Mouse (Mus musculus): ENCODE data around the gene Ssu2. TPM values are rescaled to one million over a fixed set of nuclear protein-coding genes. Genes with fewer than 3 reads are reported as not detected.

The Ssu2 gene
- polyA plus RNA-seq, 1 experiment from 2014 or later, result 0.06 TPM

- Histone ChIP-seq H3K4me3 (ENCODE audit: low read depth, low read length) (no peak overlapping the region), H3K9me3 (replicated peaks; ENCODE audit: control insufficient read depth, low read length) (no peaks in the 10 kb centered on the region), H3K27ac (ENCODE audit: low read length) (no peak overlapping the region), H3K36me3 (ENCODE audit: control insufficient read depth, insufficient read depth) (no peaks in the 10 kb centered on the region), H3K27me3 (ENCODE audit: control insufficient read depth, insufficient read depth, low read depth, low read length) (no peaks in the 10 kb centered on the region), H3K4me1 (ENCODE audit: control insufficient read depth, low read depth, low read length) (no peaks in the 10 kb centered on the region), H3K4me2 (ENCODE audit: low read depth, low read length) (no peak overlapping the region), H3K9ac (ENCODE audit: low read depth, low read length) (no peak overlapping the region)
- no peak for ATAC-seq (ENCODE audit: low read depth)
- 45% methylated on average over 3 of the region's 3 CpGs for WGBS (ENCODE audit: insufficient replicate concordance)
Measured at GRCm38 (mm10) chr6:112388385-112388784, 562 bp upstream of the Ssu2 start.

GRCm38 (mm10) chr6:112386260-112386659 lies 1.6 kb downstream of the Ssu2 start:
- WGBS (ENCODE audit: insufficient replicate concordance), result 33% methylated on average over 2 of the region's 2 CpGs
- Histone ChIP-seq H3K27me3 (ENCODE audit: control insufficient read depth, insufficient read depth, low read depth, low read length) (no peaks in the 10 kb centered on the region), H3K4me3 (ENCODE audit: low read depth, low read length) (no peak overlapping the region), H3K9me3 (replicated peaks; ENCODE audit: control insufficient read depth, low read length) (no peaks in the 10 kb centered on the region), H3K9ac (ENCODE audit: low read depth, low read length) (no peak overlapping the region), H3K4me1 (ENCODE audit: control insufficient read depth, low read depth, low read length) (no peaks in the 10 kb centered on the region), H3K4me2 (ENCODE audit: low read depth, low read length) (no peak overlapping the region), H3K27ac (ENCODE audit: low read length) (no peak overlapping the region), H3K36me3 (ENCODE audit: control insufficient read depth, insufficient read depth) (no peaks in the 10 kb centered on the region)
- ATAC-seq (ENCODE audit: low read depth), result no peak

- Histone ChIP-seq H3K4me1 (ENCODE audit: control insufficient read depth, low read depth, low read length) (no peaks in the 10 kb centered on the region), H3K27me3 (ENCODE audit: control insufficient read depth, insufficient read depth, low read depth, low read length) (no peaks in the 10 kb centered on the region), H3K36me3 (ENCODE audit: control insufficient read depth, insufficient read depth) (no peaks in the 10 kb centered on the region), H3K4me3 (ENCODE audit: low read depth, low read length) (no peak overlapping the region), H3K9ac (ENCODE audit: low read depth, low read length) (no peak overlapping the region), H3K27ac (ENCODE audit: low read length) (no peak overlapping the region), H3K4me2 (ENCODE audit: low read depth, low read length) (no peak overlapping the region), H3K9me3 (replicated peaks; ENCODE audit: control insufficient read depth, low read length) (no peaks in the 10 kb centered on the region)
- 58% methylated on average over 8 of the region's 8 CpGs for WGBS (ENCODE audit: insufficient replicate concordance)
- no peak for ATAC-seq (ENCODE audit: low read depth)
Measured at GRCm38 (mm10) chr6:112382990-112383685, 4.7 kb downstream of the Ssu2 start.

GRCm38 (mm10) chr6:112379054-112379453 lies 8.8 kb downstream of the Ssu2 start:
- WGBS (ENCODE audit: insufficient replicate concordance), result 68% methylated on average over 9 of the region's 9 CpGs
- no peaks in the 10 kb centered on the region for H3K36me3 ChIP-seq (ENCODE audit: control insufficient read depth, insufficient read depth)
- no peak overlapping the region for H3K9ac ChIP-seq (ENCODE audit: low read depth, low read length)
- H3K27ac ChIP-seq (ENCODE audit: low read length), result no peak overlapping the region
- ATAC-seq (ENCODE audit: low read depth), result no peak
- no peaks in the 10 kb centered on the region for H3K27me3 ChIP-seq (ENCODE audit: control insufficient read depth, insufficient read depth, low read depth, low read length)
- no peaks in the 10 kb centered on the region for H3K9me3 ChIP-seq (replicated peaks; ENCODE audit: control insufficient read depth, low read length)
- no peak overlapping the region for H3K4me2 ChIP-seq (ENCODE audit: low read depth, low read length)
- no peak overlapping the region for H3K4me3 ChIP-seq (ENCODE audit: low read depth, low read length)
- no peaks in the 10 kb centered on the region for H3K4me1 ChIP-seq (ENCODE audit: control insufficient read depth, low read depth, low read length)

GRCm38 (mm10) chr6:112375661-112376392 lies 12.0 kb downstream of the Ssu2 start:
- H3K36me3 ChIP-seq (ENCODE audit: control insufficient read depth, insufficient read depth), result no peaks in the 10 kb centered on the region
- no peaks in the 10 kb centered on the region for H3K4me1 ChIP-seq (ENCODE audit: control insufficient read depth, low read depth, low read length)
- no peak overlapping the region for H3K9ac ChIP-seq (ENCODE audit: low read depth, low read length)
- H3K27me3 ChIP-seq (ENCODE audit: control insufficient read depth, insufficient read depth, low read depth, low read length), result no peaks in the 10 kb centered on the region
- H3K9me3 ChIP-seq (replicated peaks; ENCODE audit: control insufficient read depth, low read length), result no peaks in the 10 kb centered on the region
- ATAC-seq (ENCODE audit: low read depth), result no peak
- WGBS (ENCODE audit: insufficient replicate concordance), result 51% methylated on average over 10 of the region's 13 CpGs
- no peak overlapping the region for H3K27ac ChIP-seq (ENCODE audit: low read length)
- no peak overlapping the region for H3K4me2 ChIP-seq (ENCODE audit: low read depth, low read length)
- H3K4me3 ChIP-seq (ENCODE audit: low read depth, low read length), result no peak overlapping the region

- H3K4me2 ChIP-seq (ENCODE audit: low read depth, low read length), result no peak overlapping the region
- no peak overlapping the region for H3K9ac ChIP-seq (ENCODE audit: low read depth, low read length)
- H3K9me3 ChIP-seq (replicated peaks; ENCODE audit: control insufficient read depth, low read length), result no peaks in the 10 kb centered on the region
- H3K4me3 ChIP-seq (ENCODE audit: low read depth, low read length), result no peak overlapping the region
- no peak overlapping the region for H3K27ac ChIP-seq (ENCODE audit: low read length)
- H3K4me1 ChIP-seq (ENCODE audit: control insufficient read depth, low read depth, low read length), result no peaks in the 10 kb centered on the region
- no peaks in the 10 kb centered on the region for H3K27me3 ChIP-seq (ENCODE audit: control insufficient read depth, insufficient read depth, low read depth, low read length)
- ATAC-seq (ENCODE audit: low read depth), result no peak
- no peaks in the 10 kb centered on the region for H3K36me3 ChIP-seq (ENCODE audit: control insufficient read depth, insufficient read depth)
- WGBS (ENCODE audit: insufficient replicate concordance), result 34% methylated on average over 8 of the region's 8 CpGs
Measured at GRCm38 (mm10) chr6:112373886-112374585, 13.8 kb downstream of the Ssu2 start.

- Histone ChIP-seq H3K9ac (ENCODE audit: low read depth, low read length) (no peak overlapping the region), H3K4me2 (ENCODE audit: low read depth, low read length) (no peak overlapping the region), H3K4me1 (ENCODE audit: control insufficient read depth, low read depth, low read length) (no peaks in the 10 kb centered on the region), H3K36me3 (ENCODE audit: control insufficient read depth, insufficient read depth) (no peaks in the 10 kb centered on the region), H3K4me3 (ENCODE audit: low read depth, low read length) (no peak overlapping the region), H3K9me3 (replicated peaks; ENCODE audit: control insufficient read depth, low read length) (no peaks in the 10 kb centered on the region), H3K27ac (ENCODE audit: low read length) (no peak overlapping the region), H3K27me3 (ENCODE audit: control insufficient read depth, insufficient read depth, low read depth, low read length) (no peaks in the 10 kb centered on the region)
- 76% methylated on average over 10 of the region's 10 CpGs for WGBS (ENCODE audit: insufficient replicate concordance)
- ATAC-seq (ENCODE audit: low read depth), result no peak
Measured at GRCm38 (mm10) chr6:112365294-112365693, 22.5 kb downstream of the Ssu2 start.

GRCm38 (mm10) chr6:112364581-112364980 lies 23.2 kb downstream of the Ssu2 start:
- 35% methylated on average over 2 of the region's 2 CpGs for WGBS (ENCODE audit: insufficient replicate concordance)
- no peak for ATAC-seq (ENCODE audit: low read depth)

More at GRCm38 (mm10) chr6:112364581-112364980, 23.2 kb downstream of the Ssu2 start:
- no peaks in the 10 kb centered on the region for H3K4me1 ChIP-seq (ENCODE audit: control insufficient read depth, low read depth, low read length)
- no peak overlapping the region for H3K27ac ChIP-seq (ENCODE audit: low read length)
- H3K9ac ChIP-seq (ENCODE audit: low read depth, low read length), result no peak overlapping the region
- H3K36me3 ChIP-seq (ENCODE audit: control insufficient read depth, insufficient read depth), result no peaks in the 10 kb centered on the region
- no peak overlapping the region for H3K4me3 ChIP-seq (ENCODE audit: low read depth, low read length)
- H3K9me3 ChIP-seq (replicated peaks; ENCODE audit: control insufficient read depth, low read length), result no peaks in the 10 kb centered on the region
- no peaks in the 10 kb centered on the region for H3K27me3 ChIP-seq (ENCODE audit: control insufficient read depth, insufficient read depth, low read depth, low read length)
- no peak overlapping the region for H3K4me2 ChIP-seq (ENCODE audit: low read depth, low read length)
